Mouse (Mus musculus) hindbrain, postnatal 0 days (tissue): ENCODE measurements at regions not wholly inside any gene's neighbourhood (a gene's known extent, or its start where the extent isn't known, plus 50 kb on each side); places are given as distances from the start of the nearest gene placed in this dataset.
"Not testable (repeated sequence)": the region's sequence is repeated elsewhere in the genome, so short reads cannot be mapped to it uniquely, and the experiment has no call there.

Experiments
- ATAC-seq: fragments of 200-750 bp; cut with Nextera tagmentation; 2 replicates; pipeline ENCODE4 v1.8.0; 2017; ENCODE audit warnings: mild to moderate bottlenecking, moderate TSS enrichment, moderate library complexity
- DNase-seq: peaks from one replicate; pipeline ENCODE4 v3.0.0-alpha.2; 2015; ENCODE audit warnings: low spot score
- H3K27ac ChIP-seq: fragments of 300-500 bp; sonication (generic); 2 replicates; pipeline ENCODE4 v1.5.1; 2014; ENCODE audit warnings: mild to moderate bottlenecking
- H3K27me3 ChIP-seq: fragments of 300-500 bp; sonication (generic); 2 replicates; pipeline ENCODE4 v1.6.1; 2014; ENCODE audit warnings: low read length, mixed read lengths; ENCODE audit not compliant: insufficient read depth
- H3K36me3 ChIP-seq: fragments of 300-500 bp; sonication (generic); 2 replicates; pipeline ENCODE4 v1.6.1; 2014; ENCODE audit warnings: low read length, mixed read lengths; ENCODE audit not compliant: insufficient read depth
- H3K4me1 ChIP-seq: fragments of 300-500 bp; sonication (generic); 2 replicates; pipeline ENCODE4 v1.6.1; 2014; ENCODE audit warnings: antibody characterized with exemption, low read length, mixed read lengths; ENCODE audit not compliant: insufficient read depth
- H3K4me2 ChIP-seq: fragments of 300-500 bp; sonication (generic); 2 replicates; pipeline ENCODE4 v1.6.1; 2014; ENCODE audit warnings: low read depth, mild to moderate bottlenecking, low read length, moderate library complexity, mixed read lengths
- H3K4me3 ChIP-seq: fragments of 300-500 bp; sonication (generic); 2 replicates; pipeline ENCODE4 v1.5.1; 2014; ENCODE audit warnings: low read length
- H3K9ac ChIP-seq: fragments of 300-500 bp; sonication (generic); replicated peaks from 2 replicates; pipeline ENCODE4 v1.6.1; 2014; ENCODE audit warnings: mild to moderate bottlenecking, low read length, moderate library complexity, mixed read lengths
- H3K9me3 ChIP-seq: fragments of 300-500 bp; sonication (generic); 2 replicates; pipeline ENCODE4 v1.6.1; 2016; ENCODE audit warnings: low read length, mixed read lengths
- CTCF ChIP-seq: IDR thresholded peaks from 2 replicates; pipeline ENCODE4 v1.5.1; 2016; ENCODE audit warnings: antibody characterized with exemption, control low read depth, low read depth
- WGBS: fragments of 180-500 bp; shearing (Covaris S2); extraction: QIAGEN DNeasy Blood & Tissue Kit; methylation state at CpG from one replicate; pipeline ENCODE4 v1.1.7; 2014; 5-methylcytosine and 5-hydroxymethylcytosine counted together

GRCm38 (mm10) chr14:53132390-53132789, 636.8 kb upstream of the Olfr1507 start:
- not testable (repeated sequence) for H3K27ac ChIP-seq

GRCm38 (mm10) chr14:53121704-53122103, 626.2 kb upstream of the Olfr1507 start:
- TF ChIP-seq CTCF, result peak; percentile 55
- not testable (repeated sequence) for H3K27ac ChIP-seq, H3K4me3 ChIP-seq, H3K27me3 ChIP-seq, H3K36me3 ChIP-seq, H3K4me1 ChIP-seq, DNase-seq, H3K9me3 ChIP-seq, H3K4me2 ChIP-seq, H3K9ac ChIP-seq
- 20% methylated on average over 2 of the region's 3 CpGs for WGBS
- ATAC-seq, result peak; percentile 81

More at GRCm38 (mm10) chr14:53132390-53132789, 636.8 kb upstream of the Olfr1507 start:
- not testable (repeated sequence) for H3K9me3 ChIP-seq, H3K27me3 ChIP-seq, H3K4me2 ChIP-seq, H3K36me3 ChIP-seq, H3K9ac ChIP-seq, H3K4me3 ChIP-seq, H3K4me1 ChIP-seq
- TF ChIP-seq CTCF, result peak; percentile 80
- 39% methylated on average over 6 of the region's 6 CpGs for WGBS
- DNase-seq (peak; percentile 69), ATAC-seq (0 out of 2 replicates have a peak, but pooled peaks have one; percentile 43)

- H3K36me3 ChIP-seq, H3K4me2 ChIP-seq, H3K9ac ChIP-seq, H3K27ac ChIP-seq, DNase-seq, H3K27me3 ChIP-seq, H3K9me3 ChIP-seq, H3K4me3 ChIP-seq, ATAC-seq, H3K4me1 ChIP-seq: not testable (repeated sequence)
- WGBS, result 78% methylated on average over 3 of the region's 3 CpGs
Measured at GRCm38 (mm10) chr14:53109732-53110131, 614.2 kb upstream of the Olfr1507 start.

- DNase-seq, H3K27me3 ChIP-seq, H3K9me3 ChIP-seq, H3K9ac ChIP-seq, H3K4me1 ChIP-seq, ATAC-seq, H3K36me3 ChIP-seq, H3K4me3 ChIP-seq, H3K4me2 ChIP-seq, H3K27ac ChIP-seq: not testable (repeated sequence)
- peak; percentile 49 for TF ChIP-seq CTCF
- 29% methylated on average over 5 of the region's 5 CpGs for WGBS
Measured at GRCm38 (mm10) chr14:53101362-53101761, 605.8 kb upstream of the Olfr1507 start.

GRCm38 (mm10) chr14:53090921-53091320, 595.4 kb upstream of the Olfr1507 start:
- not testable (repeated sequence) for H3K4me2 ChIP-seq, H3K4me3 ChIP-seq, H3K9me3 ChIP-seq, H3K9ac ChIP-seq, DNase-seq, H3K27me3 ChIP-seq, ATAC-seq, H3K4me1 ChIP-seq, H3K27ac ChIP-seq, H3K36me3 ChIP-seq

GRCm38 (mm10) chr14:53081853-53082252, 586.3 kb upstream of the Olfr1507 start:
- 86% methylated on average over 4 of the region's 4 CpGs for WGBS
- not testable (repeated sequence) for H3K9me3 ChIP-seq, H3K4me3 ChIP-seq, H3K36me3 ChIP-seq, H3K9ac ChIP-seq, H3K4me1 ChIP-seq, DNase-seq, H3K27ac ChIP-seq, H3K27me3 ChIP-seq, ATAC-seq, H3K4me2 ChIP-seq

GRCm38 (mm10) chr14:53081024-53081711, 585.6 kb upstream of the Olfr1507 start:
- H3K4me2 ChIP-seq, H3K9ac ChIP-seq, H3K4me1 ChIP-seq, H3K9me3 ChIP-seq, H3K27ac ChIP-seq, ATAC-seq, H3K36me3 ChIP-seq, H3K4me3 ChIP-seq, DNase-seq, H3K27me3 ChIP-seq: not testable (repeated sequence)
- no CpG with 5 or more reads among the region's 2 CpGs for WGBS

GRCm38 (mm10) chr14:53080556-53080955, 585.0 kb upstream of the Olfr1507 start:
- not testable (repeated sequence) for ATAC-seq, DNase-seq
- 81% methylated on average over 3 of the region's 3 CpGs for WGBS

GRCm38 (mm10) chr14:53075937-53076336, 580.4 kb upstream of the Olfr1507 start:
- H3K36me3 ChIP-seq, H3K4me1 ChIP-seq, H3K27ac ChIP-seq, H3K9ac ChIP-seq, ATAC-seq, H3K27me3 ChIP-seq, H3K4me3 ChIP-seq, H3K4me2 ChIP-seq, DNase-seq, H3K9me3 ChIP-seq: not testable (repeated sequence)
- 86% methylated on average over 2 of the region's 2 CpGs for WGBS

More at GRCm38 (mm10) chr14:53080556-53080955, 585.0 kb upstream of the Olfr1507 start:
- not testable (repeated sequence) for H3K27me3 ChIP-seq, H3K4me3 ChIP-seq, H3K27ac ChIP-seq, H3K4me2 ChIP-seq, H3K9ac ChIP-seq, H3K4me1 ChIP-seq, H3K9me3 ChIP-seq, H3K36me3 ChIP-seq

GRCm38 (mm10) chr14:53073126-53073525, 577.6 kb upstream of the Olfr1507 start:
- H3K9me3 ChIP-seq, DNase-seq, H3K4me1 ChIP-seq, H3K27me3 ChIP-seq, H3K36me3 ChIP-seq, H3K9ac ChIP-seq, H3K4me3 ChIP-seq, ATAC-seq, H3K4me2 ChIP-seq, H3K27ac ChIP-seq: not testable (repeated sequence)
- WGBS, result 67% methylated on average over 6 of the region's 6 CpGs
